Mouse (Mus musculus) layer of hippocampus, postnatal 14 days (tissue): Measurements from ENCODE around the gene Sema3f. TPM values are rescaled to one million over a fixed set of nuclear protein-coding genes. Genes with fewer than 3 reads are reported as not detected.
A peak's percentile ranks its signal among the peaks of the same experiment; 100 is the strongest.

Experiments used
- DNase-seq, 2 experiments: peaks; one replicate each; pipeline ENCODE4 v3.0.0; 2021 to 2022; ENCODE audit warnings: low spot score in 2 of 2, mixed read lengths in 1 of 2
- total RNA-seq, 2 experiments: library from RNA; stranded (reverse); gene quantifications; 2 replicates each; pipeline ENCODE4 v1.2.3; 2021

Sema3f gene
- total RNA-seq, 2 experiments from 2014 or later: 4.3 to 4.8 TPM

GRCm38 (mm10) chr9:107665308-107665707 lies 45.0 kb downstream of the Sema3f start:
- DNase-seq: no peak

DNA sequence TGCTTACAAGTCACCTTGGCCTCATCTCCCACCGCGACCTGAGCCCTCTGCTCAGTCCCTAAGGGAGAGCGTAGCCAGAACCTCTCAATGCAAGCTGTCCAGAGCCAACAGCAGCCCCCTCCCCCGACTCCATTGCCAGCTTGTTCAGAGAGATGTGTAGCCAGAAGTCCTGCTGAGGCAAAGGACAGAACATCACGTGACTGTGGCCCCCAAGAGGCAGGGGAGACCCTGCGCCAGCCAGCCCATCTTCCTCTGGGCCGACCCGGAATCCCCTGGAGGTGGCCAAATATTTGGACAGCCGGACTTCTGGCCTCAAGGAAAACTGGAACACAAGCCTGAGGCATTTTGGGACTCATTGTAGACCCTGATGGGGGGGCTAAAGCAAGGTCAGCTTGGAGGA lies 46.8 kb downstream of the Sema3f start:
- DNase-seq: peak in 1 of 2 experiments; percentile 19

DNA sequence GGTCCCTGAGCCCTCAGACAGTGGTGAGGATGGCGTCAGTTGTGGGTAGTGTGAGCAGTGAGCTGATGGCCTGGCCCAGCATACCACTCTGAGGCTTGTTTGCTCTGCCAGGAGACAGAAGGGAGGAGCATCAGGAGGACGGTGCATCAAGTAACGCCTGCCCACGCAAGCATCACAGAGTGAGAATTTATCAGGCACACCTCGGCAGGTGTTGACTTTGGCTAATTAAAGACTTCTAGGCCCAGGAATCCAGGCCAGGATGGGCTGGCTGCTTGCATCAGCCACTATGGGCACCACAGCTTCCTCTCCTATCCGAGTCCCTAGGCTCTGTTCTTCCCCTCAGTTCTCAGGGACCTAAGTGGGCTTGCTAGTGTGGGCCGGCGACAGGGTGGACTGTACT lies 47.9 kb downstream of the Sema3f start:
- DNase-seq: no peak

DNA sequence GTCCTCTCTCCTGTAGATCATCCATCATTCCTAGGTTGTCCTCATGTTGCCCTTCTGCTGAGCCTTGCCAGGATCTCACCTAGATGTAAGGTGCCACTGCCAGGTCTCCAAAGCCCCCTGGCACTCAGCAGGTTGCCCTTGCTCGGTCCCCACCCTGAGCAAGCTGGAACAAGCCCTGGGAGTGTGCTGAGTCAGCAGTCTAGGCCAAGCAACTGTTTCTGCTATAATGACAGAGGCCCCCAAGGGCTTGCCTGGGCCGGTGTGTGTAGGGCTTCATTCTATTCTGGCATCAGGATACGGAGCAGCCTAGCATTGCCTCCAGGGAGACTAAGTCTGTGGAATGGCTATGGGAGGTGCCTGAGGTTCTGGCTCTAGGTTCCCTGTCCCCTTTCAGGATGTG lies 49.5 kb downstream of the Sema3f start:
- DNase-seq: no peak

DNA sequence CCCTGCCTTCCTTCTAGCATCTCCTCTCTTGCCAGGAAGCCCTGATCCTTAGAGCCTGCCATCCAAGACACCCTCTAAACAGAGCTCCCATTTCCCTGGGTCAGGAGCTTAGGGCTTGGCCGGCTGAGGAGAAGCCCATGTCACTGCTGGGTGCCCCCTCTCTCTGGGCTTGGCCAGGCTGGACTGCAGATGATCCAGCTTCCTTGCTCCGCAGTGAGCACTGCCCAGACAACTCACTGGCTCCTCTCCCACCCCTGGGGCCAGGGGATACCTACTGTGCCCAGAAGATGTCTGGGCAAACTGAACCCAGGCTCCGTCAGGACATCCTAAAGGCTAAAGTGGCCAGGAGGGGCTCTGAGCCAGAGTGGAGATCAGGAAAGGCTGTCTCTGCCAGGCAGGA lies 50.3 kb downstream of the Sema3f start:
- peak; percentile 45 to 46 for DNase-seq

DNA sequence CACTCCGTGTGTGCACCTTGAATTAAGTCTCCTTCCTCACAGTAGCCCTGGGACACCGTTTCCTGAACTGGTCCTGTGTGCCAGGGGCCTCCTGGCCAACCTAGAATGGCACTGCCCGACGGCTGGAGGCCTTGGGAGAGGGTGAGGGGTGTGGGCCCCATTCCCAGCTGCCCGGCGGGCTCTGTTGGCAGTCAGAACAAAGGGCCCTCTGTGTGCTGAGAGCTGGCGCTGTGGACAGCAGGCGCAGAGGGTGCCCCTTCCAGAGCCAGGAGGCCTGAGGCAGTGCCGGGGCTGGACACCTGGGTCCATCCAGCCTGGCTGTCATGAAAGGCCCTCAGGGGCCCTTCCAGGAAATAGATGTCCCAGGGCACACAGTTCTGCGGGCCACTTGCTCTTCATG lies 50.7 kb downstream of the Sema3f start:
- DNase-seq: peak; percentile 74 to 84

- no peak for DNase-seq
Measured at GRCm38 (mm10) chr9:107658096-107658495, 52.2 kb downstream of the Sema3f start.

DNA sequence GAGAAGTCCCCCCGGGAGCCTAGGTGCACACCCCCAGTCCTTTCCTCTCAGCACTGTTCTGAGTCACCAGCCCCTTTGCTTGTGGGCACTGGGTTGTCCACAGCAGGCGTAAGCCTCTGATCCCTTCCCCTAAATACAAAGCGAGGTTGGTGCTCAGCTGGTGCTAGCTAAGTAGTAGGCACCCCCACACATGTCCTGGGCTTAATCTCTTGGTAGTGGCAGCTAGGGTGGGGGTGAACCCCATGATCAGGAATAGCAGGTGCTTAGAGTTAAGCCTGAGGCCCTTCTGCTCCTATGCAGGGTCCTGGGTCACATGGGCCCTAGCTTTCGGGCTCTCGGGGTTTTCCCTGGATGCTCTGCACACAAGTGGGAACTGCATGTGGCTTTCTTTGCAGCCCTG lies 53.1 kb downstream of the Sema3f start:
- DNase-seq: no peak

GRCm38 (mm10) chr9:107654585-107654984 lies 55.7 kb downstream of the Sema3f start:
- DNase-seq: no peak

DNA sequence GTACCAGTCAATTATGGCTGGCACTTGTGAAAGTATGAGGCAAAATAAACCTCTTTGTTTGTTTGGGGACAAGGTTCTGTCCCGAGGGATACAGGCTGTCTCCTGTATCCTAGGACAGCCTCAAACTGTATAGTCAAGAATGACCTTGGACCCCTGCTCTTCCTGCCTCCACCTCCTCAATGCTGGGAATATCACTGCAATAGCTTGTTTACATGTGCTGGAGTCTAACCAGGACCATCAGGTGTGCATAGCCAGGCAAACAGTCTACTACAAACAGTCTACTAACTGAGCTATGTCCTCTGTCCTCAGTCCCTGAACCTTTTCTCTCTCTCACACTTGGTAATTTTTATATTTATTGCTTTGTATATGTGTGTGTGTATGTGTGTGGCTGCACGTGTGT lies 56.8 kb downstream of the Sema3f start:
- no peak for DNase-seq

- no peak for DNase-seq
Measured at GRCm38 (mm10) chr9:107650708-107651481, 59.4 kb downstream of the Sema3f start.

DNA sequence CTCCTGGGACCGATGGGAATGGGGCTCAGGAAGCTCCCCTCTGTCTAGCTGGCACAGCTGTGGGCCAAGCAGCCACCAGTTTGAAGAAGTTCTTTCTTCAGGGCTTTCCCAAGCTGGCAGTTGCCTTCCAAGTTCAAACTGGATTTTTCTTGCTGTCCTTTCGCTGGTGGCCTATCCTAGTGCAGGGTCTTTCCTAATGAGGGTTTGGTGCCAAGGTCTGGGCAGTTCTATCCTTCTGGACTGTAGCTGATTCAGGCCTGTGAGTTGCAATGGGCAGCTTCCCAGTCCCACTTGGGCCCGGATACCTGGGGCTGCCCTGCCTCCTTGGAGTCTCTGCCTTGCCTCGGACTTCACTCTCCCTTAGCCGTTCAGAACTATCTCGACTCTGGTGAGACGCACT lies 60.0 kb downstream of the Sema3f start:
- no peak for DNase-seq

GRCm38 (mm10) chr9:107648767-107649166 lies 61.5 kb downstream of the Sema3f start:
- no peak for DNase-seq

DNA sequence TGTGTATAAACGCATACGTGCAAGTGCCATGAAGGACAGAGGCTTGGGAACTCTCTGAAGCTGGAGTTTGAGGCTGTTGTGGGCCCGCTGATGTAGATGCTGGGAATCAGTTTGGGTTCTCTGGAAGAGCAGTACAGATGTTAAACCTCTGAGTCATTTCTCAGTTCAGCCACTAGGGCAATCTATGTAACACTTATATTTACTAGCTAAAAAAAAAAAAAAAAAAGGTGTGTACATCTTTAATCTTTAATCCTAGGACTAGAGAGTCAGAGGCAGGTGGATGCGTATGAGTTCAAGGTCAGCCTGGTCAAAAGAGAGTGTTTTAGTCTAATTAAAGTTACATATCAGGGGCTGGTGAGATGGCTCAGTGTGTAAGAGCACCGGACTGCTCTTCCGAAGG lies 63.3 kb downstream of the Sema3f start:
- DNase-seq: no peak

DNA sequence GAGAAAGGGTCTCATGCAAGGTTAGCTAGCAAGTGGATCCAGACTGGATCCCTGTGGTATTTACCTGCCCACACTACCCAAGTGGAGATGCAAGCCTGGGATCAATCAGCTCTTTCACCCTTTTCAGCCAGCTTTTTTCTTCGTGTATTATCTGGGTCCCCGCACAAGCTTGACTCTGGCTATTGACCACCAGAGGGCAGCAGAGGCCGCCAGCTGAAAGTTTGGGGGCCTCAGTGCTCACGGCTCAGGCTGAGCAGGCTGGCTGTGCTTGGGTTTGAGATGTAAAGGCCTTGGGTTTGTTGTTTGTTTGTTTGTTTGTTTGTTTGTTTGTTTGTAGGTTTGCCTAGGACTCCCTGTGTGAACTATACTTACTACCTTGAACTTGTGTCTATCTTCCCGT lies 64.7 kb downstream of the Sema3f start:
- DNase-seq: peak; percentile 70 to 84

DNA sequence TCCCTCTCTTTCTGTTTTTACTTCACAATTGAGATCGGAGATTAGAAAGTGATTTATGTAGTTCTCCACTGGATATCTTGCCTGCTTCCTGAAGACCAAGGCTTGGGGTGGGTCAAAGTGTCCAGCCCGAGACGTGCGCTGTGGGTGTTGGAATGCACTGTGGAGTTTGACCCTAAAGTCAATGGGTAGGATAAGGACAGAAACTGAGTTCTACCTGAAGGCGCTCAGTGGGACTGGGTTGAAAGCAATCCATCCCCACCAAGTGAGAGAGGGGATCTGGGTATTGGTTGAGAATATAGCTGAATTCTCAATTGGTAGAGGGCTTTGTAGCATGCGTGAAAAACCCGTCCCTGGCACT lies 65.1 kb downstream of the Sema3f start:
- no peak for DNase-seq

DNA sequence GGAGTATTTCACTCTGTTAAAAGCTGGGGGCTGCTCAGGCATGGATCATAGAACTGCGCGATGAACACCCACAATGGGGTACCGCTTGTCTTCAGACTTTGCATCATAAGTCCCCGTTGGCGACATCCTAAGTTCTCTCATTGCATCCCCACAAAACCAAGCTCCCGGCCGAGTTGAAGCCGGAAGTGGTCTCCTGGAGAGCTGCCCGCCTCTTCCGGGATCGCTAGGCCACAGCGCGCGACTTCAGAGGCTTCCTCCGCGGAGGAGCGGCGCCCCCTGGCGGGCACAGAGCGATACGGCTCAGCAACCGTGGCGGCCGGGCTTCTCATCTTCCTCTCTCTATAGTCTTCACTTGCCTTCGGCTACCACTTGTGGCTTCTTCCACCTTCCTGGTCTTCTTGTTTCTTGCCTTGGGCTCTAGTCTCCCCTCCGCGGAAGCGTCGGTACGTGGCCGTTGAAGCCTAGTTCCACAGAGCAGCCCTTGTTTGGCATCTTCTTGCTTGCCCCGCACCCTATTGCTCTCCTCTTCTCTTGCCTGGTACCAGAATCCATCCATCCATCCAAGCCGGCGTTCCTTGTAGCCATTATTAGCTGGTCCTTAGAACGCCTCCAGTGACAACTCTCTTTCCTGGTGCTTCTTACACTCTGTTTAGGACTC lies 65.7 kb downstream of the Sema3f start:
- peak; percentile 90 for DNase-seq

DNA sequence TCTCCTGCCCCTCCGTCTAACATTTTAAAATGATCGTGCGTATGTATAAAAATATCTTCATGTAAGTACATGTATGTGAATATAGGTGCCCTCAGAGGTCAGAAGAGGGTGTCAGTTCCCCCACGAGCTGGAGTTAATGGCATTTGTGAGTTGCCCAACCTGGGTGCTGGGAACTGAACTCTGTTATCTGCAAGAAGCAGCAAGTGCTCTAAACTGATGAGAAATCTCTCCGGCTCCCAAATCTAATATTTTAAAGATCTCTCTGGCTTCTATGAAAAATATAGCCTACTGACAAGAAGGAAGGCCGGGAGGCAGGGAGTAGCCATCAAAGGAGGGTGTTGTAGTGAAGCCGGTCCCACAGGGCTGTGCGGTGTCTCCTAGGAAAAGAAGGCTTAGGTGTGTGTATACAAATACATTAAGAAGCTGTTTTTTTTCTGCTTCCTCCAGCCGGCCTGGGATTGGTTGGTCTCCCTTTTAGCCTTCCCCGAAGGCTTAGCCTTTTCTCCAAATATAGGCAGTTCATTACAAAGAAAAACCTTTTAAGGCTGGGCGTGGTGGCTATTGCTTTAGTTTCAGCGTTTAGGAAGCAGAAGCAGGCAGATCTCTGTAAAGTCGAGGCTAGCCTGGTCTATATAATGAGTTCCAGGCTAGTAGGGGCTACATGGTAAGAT lies 66.6 kb downstream of the Sema3f start:
- DNase-seq: no peak

DNA sequence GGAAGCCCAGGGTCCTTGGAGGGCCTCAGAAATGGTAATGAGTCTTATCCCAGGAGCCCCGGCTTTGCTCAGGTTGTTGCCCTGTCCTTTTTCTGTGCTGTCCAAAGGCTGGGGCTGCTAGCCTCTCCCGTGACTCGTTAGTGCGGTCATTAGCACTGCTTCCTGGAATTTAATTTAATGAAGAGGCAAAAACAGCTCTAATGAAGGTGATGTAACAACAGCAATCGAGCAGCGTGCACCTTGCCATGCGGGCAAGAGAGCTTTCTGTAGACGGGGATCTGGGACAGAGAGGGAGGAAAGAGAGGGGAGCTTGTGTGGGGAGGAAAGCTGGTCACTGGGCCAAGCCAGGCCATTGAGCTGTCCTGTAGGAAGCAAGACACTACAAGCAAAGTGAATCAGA lies 68.6 kb downstream of the Sema3f start:
- DNase-seq: no peak

- DNase-seq: no peak
Measured at GRCm38 (mm10) chr9:107640257-107640772, 70.0 kb downstream of the Sema3f start.

DNA sequence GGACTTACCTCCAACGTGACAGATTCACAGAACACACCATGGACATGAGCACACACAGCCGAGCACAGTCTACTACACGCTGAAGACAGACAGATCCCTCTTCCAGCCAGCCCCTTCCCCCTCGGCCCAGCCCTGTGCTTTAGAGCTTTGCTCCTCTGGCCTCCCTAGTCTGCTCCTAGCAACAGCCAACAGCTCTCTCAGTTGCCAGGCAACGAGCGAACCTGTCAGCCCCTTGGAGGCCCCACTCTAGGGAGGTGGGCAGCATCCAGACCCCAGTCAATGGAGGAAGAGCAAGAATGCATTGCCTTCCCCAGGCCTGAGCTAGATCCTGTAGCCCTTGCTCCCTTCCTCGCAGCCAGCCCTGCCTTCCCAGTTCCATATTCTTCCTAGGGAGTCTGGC lies 73.2 kb downstream of the Sema3f start:
- DNase-seq: no peak
